Mouse (Mus musculus) ovary, postnatal 36 days (tissue): ENCODE measurements around the gene Strip1.
"Not testable (repeated sequence)": the region's sequence is repeated elsewhere in the genome, so short reads cannot be mapped to it uniquely, and the experiment has no call there.

Experiments used
- DNase-seq: peaks from one replicate; pipeline ENCODE4 v3.0.0; 2022; ENCODE audit warnings: low spot score, mixed read lengths

Gene Strip1

GRCm38 (mm10) chr3:107631523-107631958 is at the start of gene Strip1:
Strip1 (minus strand) TSS chr3:107631694.
- DNase-seq = peak; percentile 88

DNA sequence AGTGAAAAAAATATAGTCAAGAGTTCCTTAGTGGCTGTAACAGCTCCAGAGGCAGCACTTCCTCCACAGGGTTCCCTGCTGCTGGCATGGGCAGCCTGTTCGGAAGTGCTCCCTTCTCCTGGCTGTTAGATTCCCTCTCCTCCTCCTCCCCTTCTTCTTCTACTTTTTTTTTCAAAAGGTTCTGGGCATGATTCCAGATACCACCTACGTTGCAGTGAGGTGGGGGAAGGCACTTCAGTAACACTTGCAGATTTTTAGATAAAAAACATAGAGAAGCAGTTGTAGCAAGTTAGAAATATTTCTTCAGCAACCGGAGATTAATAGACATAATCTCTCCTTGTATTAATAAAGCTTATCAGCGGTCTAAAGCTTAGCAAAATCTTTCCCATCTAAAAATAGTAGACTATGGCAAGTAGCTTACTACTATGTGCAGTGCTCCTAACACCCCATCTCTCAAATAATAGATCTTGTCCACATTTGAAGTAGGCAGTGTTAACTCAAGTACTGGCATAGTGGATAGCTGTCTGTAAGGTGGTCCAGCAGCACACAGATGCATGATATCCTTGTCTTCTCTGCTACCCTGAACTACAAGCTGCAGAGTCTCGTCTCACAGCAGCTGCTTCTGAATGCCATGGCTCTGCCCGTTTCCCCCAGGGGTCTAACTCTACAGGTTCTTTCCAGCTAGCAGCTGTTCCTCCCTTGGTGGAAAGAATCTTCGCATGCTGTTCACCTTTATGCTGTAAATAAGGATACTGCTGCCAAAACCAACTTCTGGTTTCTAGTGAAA is 49.5 kb upstream of the Strip1 start:
- no peak for DNase-seq

- DNase-seq = no peak
Measured at GRCm38 (mm10) chr3:107671509-107671908, 40.0 kb upstream of the Strip1 start.

GRCm38 (mm10) chr3:107670500-107670899 is 39.0 kb upstream of the Strip1 start:
- DNase-seq = no peak

- no peak for DNase-seq
Measured at GRCm38 (mm10) chr3:107668786-107669185, 37.3 kb upstream of the Strip1 start.

- no peak for DNase-seq
Measured at GRCm38 (mm10) chr3:107667426-107667825, 35.9 kb upstream of the Strip1 start.

GRCm38 (mm10) chr3:107664641-107665040 is 33.1 kb upstream of the Strip1 start:
- no peak for DNase-seq

DNA sequence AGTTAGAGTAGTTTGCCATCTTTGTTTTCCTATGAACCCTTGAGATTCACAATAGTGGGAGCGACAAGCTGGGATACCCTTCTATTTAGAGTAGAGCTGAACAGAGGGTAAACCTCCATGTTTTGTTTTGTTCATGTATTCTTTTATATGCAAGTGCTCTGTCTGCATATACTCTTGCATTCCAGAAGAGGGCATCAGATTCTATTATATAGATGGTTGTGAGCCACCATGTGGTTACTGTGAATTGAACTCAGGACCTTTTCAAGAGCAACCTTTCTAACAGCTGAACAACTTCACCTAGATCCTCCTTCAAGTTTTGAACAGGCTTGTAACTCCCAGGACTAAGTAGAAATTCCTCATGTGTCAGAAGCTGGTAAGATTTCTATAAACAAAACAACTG is 27.5 kb upstream of the Strip1 start:
- no peak for DNase-seq

DNA sequence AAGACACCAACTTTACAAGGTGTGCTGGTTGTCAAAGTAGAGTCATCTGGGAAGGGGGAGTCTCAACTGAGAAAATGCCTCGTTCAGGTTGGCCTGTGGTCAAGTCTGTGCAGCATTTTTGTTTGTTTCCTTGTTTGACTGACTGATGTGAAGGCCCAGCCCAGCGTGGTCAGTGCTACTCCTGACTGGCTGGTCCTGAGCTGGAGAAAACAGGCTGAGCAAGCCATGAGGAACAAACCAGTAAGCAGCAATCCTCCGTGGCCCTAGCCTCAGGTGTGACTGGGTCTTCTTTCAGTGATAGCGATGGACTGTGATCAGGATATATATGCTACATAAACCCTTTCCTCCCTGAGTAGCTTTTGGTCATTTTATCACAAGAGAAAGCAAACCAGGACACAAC is 25.4 kb upstream of the Strip1 start:
- DNase-seq = no peak

GRCm38 (mm10) chr3:107656151-107656550 is 24.7 kb upstream of the Strip1 start:
- no peak for DNase-seq

- DNase-seq = no peak
Measured at GRCm38 (mm10) chr3:107655491-107655890, 24.0 kb upstream of the Strip1 start.

- no peak for DNase-seq
Measured at GRCm38 (mm10) chr3:107654861-107655260, 23.4 kb upstream of the Strip1 start.

DNA sequence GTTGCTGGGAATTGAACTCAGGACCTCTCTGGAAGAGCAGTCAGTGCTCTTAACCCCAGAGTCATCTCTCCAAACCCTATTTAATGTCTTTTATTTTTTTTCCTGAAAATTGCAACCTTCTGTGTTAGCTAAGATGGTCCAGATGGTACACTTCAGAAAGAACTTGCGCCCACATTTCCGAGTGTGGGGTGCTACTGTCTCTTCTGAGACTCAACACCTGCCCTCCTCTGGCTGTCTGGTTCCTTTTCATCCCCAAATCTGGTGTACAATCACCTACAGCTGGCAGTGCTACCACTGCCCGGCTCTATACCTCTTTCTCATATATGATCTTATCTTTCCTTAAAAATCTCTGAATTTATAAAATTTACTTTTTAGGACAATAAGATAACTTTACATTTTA is 21.5 kb upstream of the Strip1 start:
- DNase-seq = no peak

DNA sequence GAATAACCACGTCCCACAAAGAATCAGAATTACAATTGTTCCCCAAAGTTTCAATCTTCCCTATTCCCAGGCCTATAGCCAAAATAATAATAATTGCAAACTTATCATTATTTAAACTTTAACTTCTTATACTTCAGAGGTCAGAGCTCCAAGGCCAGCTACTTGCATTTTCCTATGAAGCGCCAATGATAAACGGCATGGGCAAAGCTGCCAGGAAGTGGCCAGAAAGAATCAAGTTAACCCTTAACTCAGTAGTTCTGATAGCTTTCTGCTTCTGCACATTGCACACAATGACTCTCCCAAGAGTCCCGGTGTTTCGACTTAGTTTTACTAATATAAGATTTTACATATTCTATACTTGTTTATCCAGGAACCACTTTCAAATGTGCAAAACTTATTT is 18.8 kb upstream of the Strip1 start:
- DNase-seq = not testable (repeated sequence)

DNA sequence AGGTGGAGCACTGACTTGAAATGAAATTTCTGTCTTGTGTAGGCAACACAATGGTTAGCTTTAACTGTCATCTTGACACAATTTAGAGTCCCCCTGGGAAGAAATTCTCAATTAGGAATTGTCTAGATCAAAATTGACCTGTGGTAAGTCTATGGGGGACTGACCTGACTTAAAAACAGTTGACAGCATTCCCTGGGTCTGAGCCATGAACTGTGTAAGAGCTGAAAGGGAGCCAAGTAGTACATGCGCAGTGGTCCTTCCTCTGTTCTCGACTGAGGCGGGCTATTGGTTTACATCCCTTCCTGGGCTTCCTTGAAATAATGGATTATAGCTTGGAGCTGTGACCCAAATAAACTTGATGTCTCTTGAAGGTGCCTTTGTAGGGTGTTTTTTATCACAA is 15.5 kb upstream of the Strip1 start:
- DNase-seq = no peak

DNA sequence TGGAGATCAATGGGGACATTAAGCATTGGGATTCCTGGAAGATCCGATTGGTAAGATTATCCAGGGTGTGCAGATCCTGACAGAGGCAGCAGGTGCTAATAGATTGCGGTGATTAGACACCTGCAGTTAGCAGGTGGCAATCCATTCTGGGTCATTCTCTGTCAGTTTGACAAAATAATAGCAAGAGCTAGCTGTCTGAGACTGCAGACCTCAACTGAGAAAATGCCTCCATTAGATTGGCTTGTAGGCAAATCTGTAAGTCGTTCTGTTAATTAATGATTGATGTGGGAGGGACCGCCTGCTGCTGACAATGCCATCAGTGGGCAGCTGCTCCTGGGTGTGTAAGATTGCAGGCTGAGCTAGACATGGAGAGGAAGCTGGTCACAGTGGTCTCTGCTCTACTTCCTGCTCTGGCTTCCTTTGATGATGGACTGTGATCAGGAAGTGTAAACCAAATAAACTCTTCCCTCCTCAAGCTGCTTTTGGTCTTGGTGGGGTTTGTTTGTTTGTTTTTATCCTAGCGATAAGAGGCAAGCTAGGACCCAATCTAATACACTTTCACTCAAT is 6.2 kb upstream of the Strip1 start:
- DNase-seq = no peak

- no peak for DNase-seq
Measured at GRCm38 (mm10) chr3:107636236-107636635, 4.7 kb upstream of the Strip1 start.

- DNase-seq = no peak
Measured at GRCm38 (mm10) chr3:107635836-107636235, 4.3 kb upstream of the Strip1 start.

- no peak for DNase-seq
Measured at GRCm38 (mm10) chr3:107633906-107634305, 2.4 kb upstream of the Strip1 start.

GRCm38 (mm10) chr3:107632786-107633185 is 1.3 kb upstream of the Strip1 start:
- DNase-seq = no peak

- DNase-seq = no peak
Measured at GRCm38 (mm10) chr3:107630682-107631522, 592 bp downstream of the Strip1 start, which contains the start of gene Gm10961. Gm10961 (plus strand) TSS chr3:107631322.

DNA sequence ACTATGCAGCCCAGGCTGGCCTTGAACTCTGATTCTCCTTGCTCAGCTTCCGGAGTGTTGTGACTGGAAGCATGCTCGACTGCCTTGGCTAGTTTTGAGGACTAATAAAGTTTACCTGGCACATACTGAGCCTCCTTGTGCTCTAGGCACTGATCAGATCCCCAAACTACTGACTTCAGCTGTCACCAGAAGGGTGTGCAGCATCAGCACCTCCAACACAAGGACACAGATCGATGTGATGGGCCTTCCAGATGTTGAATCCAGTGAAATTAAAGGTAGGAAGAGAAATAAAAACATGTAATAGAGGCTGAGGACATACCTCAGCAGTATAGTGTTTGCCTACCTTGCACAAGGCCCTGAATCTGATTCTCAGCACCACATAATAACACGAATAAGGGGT is 2.1 kb downstream of the Strip1 start:
- no peak for DNase-seq

DNA sequence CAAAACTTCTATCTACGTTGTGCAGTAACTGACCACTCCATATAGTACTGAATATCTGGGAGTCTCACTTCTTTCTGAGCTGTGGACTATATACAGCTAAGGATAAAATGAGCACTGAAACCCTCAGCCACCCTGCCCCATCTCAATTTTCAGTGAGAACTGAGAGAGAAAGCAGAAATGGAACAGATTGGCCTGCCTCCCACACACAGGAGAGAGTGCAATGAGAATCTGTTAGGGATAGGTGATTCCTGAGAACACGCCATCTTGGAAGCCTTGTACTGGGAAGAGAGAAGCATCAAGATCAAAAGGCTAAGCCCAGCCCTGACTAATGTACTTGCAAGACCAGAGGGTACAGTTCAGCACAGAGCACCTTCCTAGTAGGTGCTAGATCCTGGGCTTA is 2.9 kb downstream of the Strip1 start:
- DNase-seq = no peak
